Mouse (Mus musculus) spleen, adult 2 months (tissue): ENCODE data around the gene Abcb6. TPM values are rescaled to one million over a fixed set of nuclear protein-coding genes. Genes with fewer than 3 reads are reported as not detected.

ENCODE experiments used
- DNase-seq, 2 experiments: peaks; one replicate each; pipeline versions ENCODE4 v3.0.0 to v3.0.0-alpha.2; 2012 to 2021; ENCODE audit warnings: low spot score in 2 of 2, low read depth in 1 of 2
- H3K27ac ChIP-seq: fragments of 200-500 bp; 2 replicates; pipeline ENCODE4 v1.5.1; 2012; ENCODE audit warnings: low read length, inconsistent platforms; ENCODE audit not compliant: insufficient read depth
- H3K27me3 ChIP-seq: fragments of 200-500 bp; 2 replicates; pipeline ENCODE4 v1.6.1; 2012; ENCODE audit warnings: mild to moderate bottlenecking, moderate library complexity, low read length, inconsistent platforms; ENCODE audit not compliant: control insufficient read depth, insufficient read depth
- H3K36me3 ChIP-seq: fragments of 200-500 bp; 2 replicates; pipeline ENCODE4 v1.6.1; 2012; ENCODE audit warnings: mild to moderate bottlenecking, low read length, inconsistent platforms; ENCODE audit not compliant: control insufficient read depth, insufficient read depth
- H3K4me1 ChIP-seq: fragments of 200-500 bp; 2 replicates; pipeline ENCODE4 v1.6.1; 2011; ENCODE audit warnings: inconsistent platforms; ENCODE audit not compliant: control insufficient read depth, insufficient read depth, insufficient read length
- H3K4me3 ChIP-seq: fragments of 200-500 bp; 2 replicates; pipeline ENCODE4 v1.5.1; 2011; ENCODE audit warnings: mild to moderate bottlenecking, inconsistent platforms; ENCODE audit not compliant: insufficient read depth, insufficient read length; ENCODE audit errors: extremely low read depth
- CTCF ChIP-seq: fragments of 200-500 bp; IDR thresholded peaks from 2 replicates; pipeline ENCODE4 v1.5.1; 2011; ENCODE audit warnings: mild to moderate bottlenecking, inconsistent platforms; ENCODE audit not compliant: insufficient read depth, insufficient read length, insufficient replicate concordance; ENCODE audit errors: extremely low read depth
- POLR2A ChIP-seq: fragments of 200-500 bp; IDR thresholded peaks from 2 replicates; pipeline ENCODE4 v1.6.1; 2011; ENCODE audit warnings: low read depth, low read length, inconsistent platforms
- WGBS: fragments of 180-500 bp; shearing (Covaris S2); methylation state at CpG from one replicate; pipeline ENCODE4 v1.1.7; 2018; 5-methylcytosine and 5-hydroxymethylcytosine counted together
- polyA plus RNA-seq: library from polyadenylated mRNA; depleted of rRNA; stranded (reverse); fragments of >200 nt; gene quantifications from 2 replicates; pipeline ENCODE4 v1.2.3, GENCODE M21; 2012

Gene Abcb6
- polyA plus RNA-seq, 1 experiment = 14.0 TPM

DNA sequence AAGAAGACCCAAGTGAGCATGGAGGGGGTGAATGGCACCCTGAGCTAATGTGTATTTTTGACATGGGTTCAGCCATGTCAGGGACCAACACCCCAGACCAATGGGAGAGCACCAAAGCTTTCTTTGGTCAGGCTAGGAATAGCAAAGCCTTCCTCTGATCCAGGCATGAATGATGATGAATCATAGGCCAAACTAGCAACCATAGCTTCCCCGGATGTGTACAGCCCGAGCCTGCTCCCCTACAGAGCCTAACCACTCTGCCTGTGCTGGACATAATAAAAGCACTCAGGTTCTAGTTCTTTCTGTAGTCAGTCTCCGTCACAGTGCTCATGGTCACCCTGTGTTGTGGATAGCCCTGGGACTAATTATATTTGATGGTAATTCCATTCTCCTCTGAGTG is 41.3 kb upstream of the Abcb6 start:
- peaks cover 18% of the 10 kb centered on the region; the same call in 1 of the 2 replicates for H3K4me1 ChIP-seq
- WGBS = 81% methylated on average over 3 of the region's 3 CpGs
- no peak for TF ChIP-seq POLR2A
- TF ChIP-seq CTCF = no peak
- H3K27me3 ChIP-seq = no peaks in the 10 kb centered on the region
- H3K4me3 ChIP-seq = no peak overlapping the region
- no peak for DNase-seq
- no peak overlapping the region for H3K27ac ChIP-seq
- no peaks in the 10 kb centered on the region for H3K36me3 ChIP-seq

GRCm38 (mm10) chr1:75219531-75219930 is 39.3 kb upstream of the Abcb6 start, which contains the start of gene Tuba4a:
Tuba4a (minus strand) TSS chr1:75219865.
- Histone ChIP-seq H3K27ac (peak within 1 kb of the TSS; percentile 82), H3K4me3 (peak within 1 kb of the TSS; percentile 86), H3K27me3 (no peaks in the 10 kb centered on the region), H3K36me3 (peaks cover 15% of the 10 kb centered on the region), H3K4me1 (peaks cover 22% of the 10 kb centered on the region; the same call in 1 of the 2 replicates)
- 9% methylated on average over 34 of the region's 34 CpGs for WGBS
- no peak for TF ChIP-seq POLR2A
- TF ChIP-seq CTCF = 0 out of 2 replicates have a peak, but pooled peaks have one; percentile 8
- peak in 1 of 2 experiments; percentile 48 for DNase-seq

DNA sequence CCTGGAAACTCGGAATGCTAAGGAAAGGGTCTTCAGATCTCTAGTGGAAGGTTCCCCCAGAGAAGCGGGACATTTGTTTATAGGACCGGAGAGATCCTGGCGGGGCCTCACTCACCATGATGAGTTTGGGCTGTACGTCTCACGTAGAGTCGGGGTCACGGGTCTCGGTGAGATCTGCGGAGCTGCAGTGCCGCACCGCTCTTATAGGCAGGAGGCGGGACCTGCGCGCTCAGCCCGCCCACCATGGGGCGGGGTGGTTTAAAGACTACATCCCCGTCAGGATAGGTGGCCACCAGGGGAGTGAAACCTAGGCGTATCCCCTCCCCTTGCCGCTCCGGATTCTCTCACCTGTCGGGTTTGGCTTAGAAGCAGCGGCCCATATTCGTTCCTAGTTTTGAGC is 38.9 kb upstream of the Abcb6 start:
- Histone ChIP-seq H3K4me3 (peak overlapping the region; percentile 86), H3K36me3 (peaks cover 19% of the 10 kb centered on the region), H3K27me3 (no peaks in the 10 kb centered on the region), H3K27ac (peak overlapping the region; percentile 82), H3K4me1 (peaks cover 22% of the 10 kb centered on the region; the same call in 1 of the 2 replicates)
- WGBS = 1% methylated on average over 24 of the region's 24 CpGs
- TF ChIP-seq POLR2A (peak; percentile 99), CTCF (peak; percentile 36; the same call in 1 of the 2 replicates)
- DNase-seq = peak; percentile 86 to 96

DNA sequence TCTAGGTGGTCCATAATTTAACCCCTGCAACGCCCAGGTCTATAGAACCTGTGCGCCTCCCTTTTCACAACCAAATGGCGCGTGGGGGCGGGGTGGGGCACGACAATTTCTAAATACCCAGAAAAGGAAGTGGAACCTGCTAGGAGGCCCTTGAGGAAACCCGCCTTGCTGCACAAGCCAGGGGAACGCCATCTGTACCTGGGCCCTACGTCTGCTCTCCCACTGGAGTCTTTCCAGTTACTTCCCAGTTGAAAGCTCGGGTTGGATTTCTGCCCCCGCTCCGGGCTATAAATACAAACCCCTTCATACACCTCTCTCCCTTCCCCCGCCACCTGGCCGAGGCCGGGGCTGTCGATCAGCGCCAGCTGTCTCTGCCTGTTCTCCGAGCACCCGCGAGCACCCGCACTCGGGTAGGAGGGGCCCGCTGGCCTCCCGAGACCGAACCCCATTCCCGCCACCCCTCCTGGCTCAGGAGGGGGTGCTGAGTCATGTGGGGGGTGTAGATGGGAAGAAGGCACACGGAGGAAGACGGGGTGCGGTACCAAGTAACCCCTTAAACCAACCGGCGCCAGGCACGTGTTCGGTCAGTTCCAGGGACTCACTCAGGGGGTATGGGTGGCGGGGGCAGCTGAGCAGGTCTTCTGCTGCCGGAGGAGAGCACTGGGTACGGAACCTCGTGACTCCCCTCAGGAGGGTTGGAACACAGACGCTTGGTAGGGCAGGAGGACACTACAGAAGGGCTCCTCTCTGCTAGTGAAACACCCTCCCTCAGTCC is 38.2 kb upstream of the Abcb6 start:
- Histone ChIP-seq H3K27me3 (no peaks in the 10 kb centered on the region), H3K36me3 (peaks cover 20% of the 10 kb centered on the region), H3K27ac (peak overlapping the region; percentile 82), H3K4me3 (peak overlapping the region; percentile 86), H3K4me1 (peaks cover 18% of the 10 kb centered on the region; the same call in 1 of the 2 replicates)
- TF ChIP-seq CTCF (no peak), POLR2A (no peak; the same call in 1 of the 2 replicates)
- 1% methylated on average over 38 of the region's 38 CpGs for WGBS
- DNase-seq = peak in 1 of 2 experiments; percentile 72

- WGBS = 2% methylated on average over 6 of the region's 6 CpGs
- DNase-seq = no peak
- H3K36me3 ChIP-seq = peaks cover 20% of the 10 kb centered on the region
- H3K27ac ChIP-seq = peak overlapping the region; percentile 34
- H3K27me3 ChIP-seq = no peaks in the 10 kb centered on the region
- peak overlapping the region; percentile 86 for H3K4me3 ChIP-seq
- TF ChIP-seq CTCF (no peak), POLR2A (no peak)
- peaks cover 20% of the 10 kb centered on the region; the same call in 1 of the 2 replicates for H3K4me1 ChIP-seq
Observed at GRCm38 (mm10) chr1:75217893-75218226, 37.7 kb upstream of the Abcb6 start.

- H3K4me3 ChIP-seq = peak overlapping the region; percentile 86
- peaks cover 24% of the 10 kb centered on the region; the same call in 1 of the 2 replicates for H3K4me1 ChIP-seq
- peak overlapping the region; percentile 50 for H3K27ac ChIP-seq
- 55% methylated on average over 13 of the region's 13 CpGs for WGBS
- DNase-seq = no peak
- TF ChIP-seq CTCF (no peak), POLR2A (no peak)
- peaks cover 20% of the 10 kb centered on the region for H3K36me3 ChIP-seq
- H3K27me3 ChIP-seq = no peaks in the 10 kb centered on the region
Observed at GRCm38 (mm10) chr1:75216797-75217585, 36.8 kb upstream of the Abcb6 start.
